Mouse (Mus musculus) kidney, embryonic 14.5 days (tissue): ENCODE data around the gene Slc17a5. TPM values are rescaled to one million over a fixed set of nuclear protein-coding genes. Genes with fewer than 3 reads are reported as not detected.

Experiments used
- polyA plus RNA-seq: library from polyadenylated mRNA; unstranded; fragments of >200 nt; fragmentation: Nextera tagmentation; extraction: Ambion mirVana; gene quantifications from 2 replicates; pipeline ENCODE4 v1.2.1, GENCODE M21; 2014

Gene Slc17a5
- polyA plus RNA-seq, 1 experiment from 2014 or later, result 16.9 TPM

Other genes with a start within 250 kb of the Slc17a5 start
- gene Gsta2, start 232.3 kb downstream of the Slc17a5 start, polyA plus RNA-seq, result 2.6 and 3.6 TPM in 2 replicates
- not detected in 2 replicates for gene Dppa5a, start 219.9 kb downstream of the Slc17a5 start, polyA plus RNA-seq
- 2.1 and 2.2 TPM in 2 replicates for gene Ooep, start 209.3 kb downstream of the Slc17a5 start, polyA plus RNA-seq
- 0.34 and 0.41 TPM in 2 replicates for gene Ddx43, start 192.3 kb downstream of the Slc17a5 start, polyA plus RNA-seq
- 1.9 and 2.2 TPM in 2 replicates for gene Cgas, start 144.8 kb downstream of the Slc17a5 start, polyA plus RNA-seq
- gene Mto1, start 139.8 kb downstream of the Slc17a5 start, polyA plus RNA-seq, result 21.5 and 29.3 TPM in 2 replicates
- 0.46 and 0.58 TPM in 2 replicates for gene Gm17324, start 139.3 kb downstream of the Slc17a5 start, polyA plus RNA-seq
- gene Eef1a1, start 98.9 kb downstream of the Slc17a5 start, polyA plus RNA-seq, result 5,322 and 6,193 TPM in 2 replicates
- gene Cd109, start 27.5 kb upstream of the Slc17a5 start, polyA plus RNA-seq, result 4.3 and 7.9 TPM in 2 replicates